Mouse (Mus musculus): ENCODE results near the gene Golga2. TPM values are rescaled to one million over a fixed set of nuclear protein-coding genes. Genes with fewer than 3 reads are reported as not detected.

Gene Golga2
- polyA plus RNA-seq (2014; fragmentation: Nextera tagmentation; extraction: Ambion mirVana), result 25.4 and 31.7 TPM in 2 replicates

GRCm38 (mm10) chr2:32287334-32287840 is at the start of gene Golga2:
Gene Golga2, plus strand, starts transcription at chr2:32287384.
- WGBS, result under 1% methylated on average over 23 of the region's 23 CpGs
- peak within 1 kb of the TSS; percentile 92 for H3K4me2 ChIP-seq (ENCODE audit: low read depth, low read length)
- peak; percentile 6; the same call in 1 of the 2 replicates for ATAC-seq (ENCODE audit: low read depth)

DNA sequence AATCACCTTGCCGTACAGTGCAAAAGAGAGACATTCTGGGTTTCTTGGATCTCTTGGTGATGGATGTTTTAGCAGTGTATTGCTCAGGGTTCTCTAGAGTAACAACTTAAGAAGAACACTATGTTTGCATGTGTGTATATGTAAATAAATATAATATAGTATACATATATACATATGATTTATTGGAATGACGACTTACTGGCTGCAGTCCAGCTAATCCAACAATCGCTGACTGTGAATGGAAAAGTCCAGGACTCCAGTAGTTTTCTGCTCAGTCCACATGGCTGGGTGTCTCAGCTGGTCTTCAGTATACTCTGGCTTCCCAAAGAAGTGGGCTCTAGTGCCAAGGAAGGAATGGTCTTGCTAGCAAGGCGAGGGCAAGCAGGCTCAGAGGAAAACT is 49.6 kb upstream of the Golga2 start:
- Histone ChIP-seq H3K9ac (replicated peaks; ENCODE audit: low read depth, low read length) (no peak overlapping the region; the same call in 1 of the 2 replicates), H3K9me3 (ENCODE audit: control insufficient read depth, low read length) (no peaks in the 10 kb centered on the region), H3K4me2 (ENCODE audit: low read depth, low read length) (peak overlapping the region; percentile 90), H3K36me3 (ENCODE audit: control insufficient read depth, insufficient read depth, low read length) (peaks cover 15% of the 10 kb centered on the region), H3K27me3 (ENCODE audit: control insufficient read depth, insufficient read depth, low read length) (no peaks in the 10 kb centered on the region), H3K4me3 (ENCODE audit: low read depth, low read length) (peak overlapping the region; percentile 47), H3K27ac (ENCODE audit: low read depth, low read length) (no peak overlapping the region), H3K4me1 (ENCODE audit: control insufficient read depth, insufficient read depth, low read length) (peaks cover 20% of the 10 kb centered on the region)
- no peak for ATAC-seq (ENCODE audit: low read depth)
- WGBS, result 44% methylated on average over 4 of the region's 4 CpGs

More at GRCm38 (mm10) chr2:32287334-32287840, at the start of gene Golga2:
- Histone ChIP-seq H3K4me1 (ENCODE audit: control insufficient read depth, insufficient read depth, low read length) (peaks cover 19% of the 10 kb centered on the region), H3K27me3 (ENCODE audit: control insufficient read depth, insufficient read depth, low read length) (no peaks in the 10 kb centered on the region), H3K36me3 (ENCODE audit: control insufficient read depth, insufficient read depth, low read length) (peaks cover 17% of the 10 kb centered on the region), H3K9me3 (ENCODE audit: control insufficient read depth, low read length) (no peaks in the 10 kb centered on the region), H3K27ac (ENCODE audit: low read depth, low read length) (peak within 1 kb of the TSS; percentile 70), H3K4me3 (ENCODE audit: low read depth, low read length) (peak within 1 kb of the TSS; percentile 78), H3K9ac (replicated peaks; ENCODE audit: low read depth, low read length) (peak within 1 kb of the TSS; percentile 91)

GRCm38 (mm10) chr2:32238708-32239435 is 48.3 kb upstream of the Golga2 start:
- H3K36me3 ChIP-seq (ENCODE audit: control insufficient read depth, insufficient read depth, low read length), result peaks cover 4% of the 10 kb centered on the region; the same call in 1 of the 2 replicates
- no peaks in the 10 kb centered on the region for H3K9me3 ChIP-seq (ENCODE audit: control insufficient read depth, low read length)
- WGBS, result 92% methylated on average over 9 of the region's 9 CpGs
- H3K4me2 ChIP-seq (ENCODE audit: low read depth, low read length), result no peak overlapping the region
- peaks cover 20% of the 10 kb centered on the region for H3K4me1 ChIP-seq (ENCODE audit: control insufficient read depth, insufficient read depth, low read length)
- no peak for ATAC-seq (ENCODE audit: low read depth)
- H3K4me3 ChIP-seq (ENCODE audit: low read depth, low read length), result no peak overlapping the region
- H3K9ac ChIP-seq (replicated peaks; ENCODE audit: low read depth, low read length), result no peak overlapping the region
- H3K27ac ChIP-seq (ENCODE audit: low read depth, low read length), result no peak overlapping the region
- no peaks in the 10 kb centered on the region for H3K27me3 ChIP-seq (ENCODE audit: control insufficient read depth, insufficient read depth, low read length)

DNA sequence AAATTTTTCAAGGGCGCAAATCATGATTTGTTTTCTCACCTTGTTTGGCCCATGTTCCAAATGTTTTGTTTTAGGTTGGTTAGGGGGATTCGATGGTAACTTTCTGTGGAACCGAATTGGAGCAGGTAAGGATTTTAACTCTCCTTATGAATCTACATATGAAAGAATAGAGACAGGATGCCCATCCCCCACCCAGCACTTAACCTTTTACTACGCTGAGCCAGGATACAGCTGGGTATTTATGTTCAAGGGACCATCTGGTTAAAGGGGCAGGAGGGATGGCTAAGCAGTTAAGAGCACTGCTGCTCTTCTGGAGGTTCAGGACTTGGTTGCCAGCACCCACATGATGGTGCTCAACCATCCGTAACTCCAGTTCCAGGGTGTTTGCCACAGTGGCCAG is 46.6 kb upstream of the Golga2 start:
- H3K27me3 ChIP-seq (ENCODE audit: control insufficient read depth, insufficient read depth, low read length), result no peaks in the 10 kb centered on the region
- ATAC-seq (ENCODE audit: low read depth), result no peak

DNA sequence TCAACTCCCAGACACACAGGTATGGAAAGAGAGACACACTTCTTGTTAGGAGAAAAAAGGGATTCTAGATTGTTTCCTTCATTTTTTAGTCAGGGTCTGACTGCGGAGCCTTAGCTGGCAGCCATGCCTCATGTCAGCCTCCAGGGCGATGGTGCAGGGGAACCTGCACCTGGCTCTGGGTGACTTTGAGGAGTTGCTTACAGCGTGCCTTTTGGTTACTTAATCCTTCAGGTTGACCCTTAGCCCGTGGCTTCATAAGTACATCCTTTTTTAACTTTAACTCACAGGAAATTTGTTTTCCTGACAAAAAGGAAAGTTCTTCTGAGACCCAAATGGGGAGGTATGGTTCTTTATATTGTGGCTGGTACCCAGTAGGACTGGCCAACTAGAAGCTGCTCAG is 44.2 kb upstream of the Golga2 start:
- Histone ChIP-seq H3K4me2 (ENCODE audit: low read depth, low read length) (no peak overlapping the region), H3K36me3 (ENCODE audit: control insufficient read depth, insufficient read depth, low read length) (peaks cover 24% of the 10 kb centered on the region), H3K9me3 (ENCODE audit: control insufficient read depth, low read length) (no peaks in the 10 kb centered on the region)

More for the DNA sequence above, 46.6 kb upstream of the Golga2 start:
- Histone ChIP-seq H3K27ac (ENCODE audit: low read depth, low read length) (no peak overlapping the region), H3K4me1 (ENCODE audit: control insufficient read depth, insufficient read depth, low read length) (peaks cover 7% of the 10 kb centered on the region; the same call in 1 of the 2 replicates), H3K9me3 (ENCODE audit: control insufficient read depth, low read length) (no peaks in the 10 kb centered on the region), H3K9ac (replicated peaks; ENCODE audit: low read depth, low read length) (no peak overlapping the region), H3K36me3 (ENCODE audit: control insufficient read depth, insufficient read depth, low read length) (peaks cover 11% of the 10 kb centered on the region), H3K4me2 (ENCODE audit: low read depth, low read length) (no peak overlapping the region), H3K4me3 (ENCODE audit: low read depth, low read length) (no peak overlapping the region)
- WGBS, result 77% methylated on average over 5 of the region's 5 CpGs

GRCm38 (mm10) chr2:32246741-32247140 is 40.4 kb upstream of the Golga2 start:
- no peak for ATAC-seq (ENCODE audit: low read depth)

More for the DNA sequence above, 44.2 kb upstream of the Golga2 start:
- ATAC-seq (ENCODE audit: low read depth), result no peak
- Histone ChIP-seq H3K9ac (replicated peaks; ENCODE audit: low read depth, low read length) (no peak overlapping the region), H3K27me3 (ENCODE audit: control insufficient read depth, insufficient read depth, low read length) (no peaks in the 10 kb centered on the region), H3K4me1 (ENCODE audit: control insufficient read depth, insufficient read depth, low read length) (0 out of 2 replicates have a peak, but pooled peaks cover under 1% of the 10 kb centered on the region), H3K4me3 (ENCODE audit: low read depth, low read length) (no peak overlapping the region), H3K27ac (ENCODE audit: low read depth, low read length) (no peak overlapping the region)
- 90% methylated on average over 4 of the region's 4 CpGs for WGBS

DNA sequence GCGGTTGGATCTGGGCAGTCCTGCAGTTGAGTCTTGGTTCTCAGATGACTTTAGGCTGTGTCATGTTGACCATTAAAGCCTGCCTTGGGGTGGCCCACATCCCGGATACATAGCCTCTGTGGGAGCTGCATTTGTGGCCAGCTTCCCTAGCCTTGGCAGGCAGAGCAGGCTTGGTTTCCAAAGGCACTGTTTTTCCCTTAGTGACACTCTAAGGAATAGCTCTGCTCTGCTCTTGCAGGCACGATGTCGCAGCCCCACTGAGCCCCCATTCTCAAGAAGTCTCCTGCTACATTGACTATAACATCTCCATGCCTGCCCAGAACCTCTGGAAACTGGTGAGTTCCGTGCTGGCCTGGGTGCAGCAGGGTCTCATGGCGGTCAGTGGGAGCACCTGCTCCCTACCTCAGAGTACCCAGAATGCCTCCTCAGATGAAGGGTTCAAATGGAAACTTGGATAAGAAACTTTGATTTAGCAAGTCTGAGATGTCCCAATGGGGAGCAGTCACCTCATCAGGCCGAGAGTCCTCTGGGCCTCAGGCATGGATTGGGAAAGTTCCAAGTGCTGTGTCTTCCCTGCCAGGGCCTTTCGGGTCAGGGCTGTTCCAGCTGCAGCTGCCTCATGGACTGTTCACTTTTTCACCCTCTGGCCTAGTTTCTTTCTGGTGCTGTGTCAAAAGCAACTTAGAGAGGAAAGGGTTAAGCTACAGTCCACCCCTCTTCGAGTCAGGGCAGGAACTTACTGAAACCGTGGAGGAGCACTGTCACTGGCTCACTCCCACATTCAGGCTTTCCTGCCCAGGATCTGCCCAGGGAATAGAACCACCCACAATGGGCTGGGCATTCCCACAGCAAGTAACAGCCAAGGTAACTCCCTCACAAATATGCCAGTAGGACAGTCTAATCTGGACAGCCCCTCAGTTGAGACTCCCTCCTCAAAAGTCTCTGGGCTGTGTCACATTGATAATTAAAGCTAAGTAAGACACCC is 38.5 kb upstream of the Golga2 start:
- Histone ChIP-seq H3K9ac (replicated peaks; ENCODE audit: low read depth, low read length) (no peak overlapping the region), H3K4me2 (ENCODE audit: low read depth, low read length) (no peak overlapping the region), H3K9me3 (ENCODE audit: control insufficient read depth, low read length) (no peaks in the 10 kb centered on the region), H3K27me3 (ENCODE audit: control insufficient read depth, insufficient read depth, low read length) (no peaks in the 10 kb centered on the region), H3K36me3 (ENCODE audit: control insufficient read depth, insufficient read depth, low read length) (peaks cover 51% of the 10 kb centered on the region), H3K27ac (ENCODE audit: low read depth, low read length) (no peak overlapping the region), H3K4me1 (ENCODE audit: control insufficient read depth, insufficient read depth, low read length) (no peaks in the 10 kb centered on the region), H3K4me3 (ENCODE audit: low read depth, low read length) (no peak overlapping the region)
- 84% methylated on average over 10 of the region's 10 CpGs for WGBS
- ATAC-seq (ENCODE audit: low read depth), result no peak

More at GRCm38 (mm10) chr2:32246741-32247140, 40.4 kb upstream of the Golga2 start:
- Histone ChIP-seq H3K4me2 (ENCODE audit: low read depth, low read length) (no peak overlapping the region), H3K4me1 (ENCODE audit: control insufficient read depth, insufficient read depth, low read length) (no peaks in the 10 kb centered on the region), H3K9ac (replicated peaks; ENCODE audit: low read depth, low read length) (no peak overlapping the region), H3K36me3 (ENCODE audit: control insufficient read depth, insufficient read depth, low read length) (peaks cover 41% of the 10 kb centered on the region), H3K9me3 (ENCODE audit: control insufficient read depth, low read length) (no peaks in the 10 kb centered on the region), H3K27ac (ENCODE audit: low read depth, low read length) (no peak overlapping the region), H3K27me3 (ENCODE audit: control insufficient read depth, insufficient read depth, low read length) (no peaks in the 10 kb centered on the region), H3K4me3 (ENCODE audit: low read depth, low read length) (no peak overlapping the region)
- 89% methylated on average over 4 of the region's 4 CpGs for WGBS

GRCm38 (mm10) chr2:32251791-32252527 is 35.2 kb upstream of the Golga2 start:
- no peak overlapping the region for H3K27ac ChIP-seq (ENCODE audit: low read depth, low read length)
- H3K4me3 ChIP-seq (ENCODE audit: low read depth, low read length), result no peak overlapping the region
- H3K27me3 ChIP-seq (ENCODE audit: control insufficient read depth, insufficient read depth, low read length), result no peaks in the 10 kb centered on the region
- 93% methylated on average over 12 of the region's 12 CpGs for WGBS
- no peak overlapping the region for H3K9ac ChIP-seq (replicated peaks; ENCODE audit: low read depth, low read length)
- no peaks in the 10 kb centered on the region for H3K4me1 ChIP-seq (ENCODE audit: control insufficient read depth, insufficient read depth, low read length)
- H3K9me3 ChIP-seq (ENCODE audit: control insufficient read depth, low read length), result no peaks in the 10 kb centered on the region
- no peak overlapping the region for H3K4me2 ChIP-seq (ENCODE audit: low read depth, low read length)
- no peak for ATAC-seq (ENCODE audit: low read depth)
- peaks cover 49% of the 10 kb centered on the region for H3K36me3 ChIP-seq (ENCODE audit: control insufficient read depth, insufficient read depth, low read length)
